Mouse (Mus musculus) heart, embryonic 15.5 days (tissue): ENCODE data around the gene Plod2. TPM values are rescaled to one million over a fixed set of nuclear protein-coding genes. Genes with fewer than 3 reads are reported as not detected.

ENCODE experiments used
- ATAC-seq: fragments of 200-750 bp; cut with Nextera tagmentation; replicated peaks from 2 replicates; pipeline ENCODE4 v1.8.0; 2017; ENCODE audit warnings: low read depth, moderate TSS enrichment; ENCODE audit not compliant: insufficient number of reproducible peaks, insufficient read depth, low FRiP score
- H3K27ac ChIP-seq: fragments of 300-500 bp; sonication (generic); 2 replicates; pipeline ENCODE4 v1.5.1; 2015; ENCODE audit warnings: mild to moderate bottlenecking, inconsistent platforms
- H3K27me3 ChIP-seq: fragments of 300-500 bp; sonication (generic); 2 replicates; pipeline ENCODE4 v1.6.1; 2015; ENCODE audit warnings: inconsistent platforms
- H3K36me3 ChIP-seq: fragments of 300-500 bp; sonication (generic); 2 replicates; pipeline ENCODE4 v1.6.1; 2015; ENCODE audit warnings: mild to moderate bottlenecking, inconsistent platforms
- H3K4me1 ChIP-seq: fragments of 300-500 bp; sonication (generic); replicated peaks from 2 replicates; pipeline ENCODE4 v1.6.1; 2015; ENCODE audit warnings: inconsistent platforms
- H3K4me2 ChIP-seq: fragments of 300-500 bp; sonication (generic); 2 replicates; pipeline ENCODE4 v1.6.1; 2015; ENCODE audit warnings: inconsistent platforms, mild to moderate bottlenecking, moderate library complexity
- H3K4me3 ChIP-seq: fragments of 300-500 bp; sonication (generic); 2 replicates; pipeline ENCODE4 v1.5.1; 2015; ENCODE audit warnings: mild to moderate bottlenecking, inconsistent platforms
- H3K9ac ChIP-seq: fragments of 300-500 bp; sonication (generic); 2 replicates; pipeline ENCODE4 v1.6.1; 2015; ENCODE audit warnings: mild to moderate bottlenecking, inconsistent platforms
- H3K9me3 ChIP-seq: fragments of 300-500 bp; sonication (generic); replicated peaks from 2 replicates; pipeline ENCODE4 v1.6.1; 2016; ENCODE audit warnings: inconsistent platforms
- WGBS: fragments of 180-500 bp; shearing (Covaris S2); methylation state at CpG from one replicate; pipeline ENCODE4 v1.1.7; 2015; ENCODE audit warnings: mixed read lengths; 5-methylcytosine and 5-hydroxymethylcytosine counted together
- polyA plus RNA-seq: library from polyadenylated mRNA; unstranded; fragments of >200 nt; fragmentation: Nextera tagmentation; extraction: Ambion mirVana; gene quantifications from 2 replicates; pipeline ENCODE4 v1.2.1, GENCODE M21; 2015

Gene Plod2
- polyA plus RNA-seq, 1 experiment from 2014 or later = 33.2 TPM

GRCm38 (mm10) chr9:92586025-92586424, 44.0 kb downstream of the Plod2 start:
- H3K27ac ChIP-seq = no peak overlapping the region
- peaks cover 13% of the 10 kb centered on the region for H3K36me3 ChIP-seq
- peaks cover 13% of the 10 kb centered on the region for H3K4me1 ChIP-seq
- no peak overlapping the region for H3K4me3 ChIP-seq
- ATAC-seq = no peak
- no peak overlapping the region for H3K9ac ChIP-seq
- H3K9me3 ChIP-seq = no peaks in the 10 kb centered on the region
- no peak overlapping the region for H3K4me2 ChIP-seq
- WGBS = 83% methylated on average over 1 of the region's 1 CpGs
- no peaks in the 10 kb centered on the region for H3K27me3 ChIP-seq

DNA sequence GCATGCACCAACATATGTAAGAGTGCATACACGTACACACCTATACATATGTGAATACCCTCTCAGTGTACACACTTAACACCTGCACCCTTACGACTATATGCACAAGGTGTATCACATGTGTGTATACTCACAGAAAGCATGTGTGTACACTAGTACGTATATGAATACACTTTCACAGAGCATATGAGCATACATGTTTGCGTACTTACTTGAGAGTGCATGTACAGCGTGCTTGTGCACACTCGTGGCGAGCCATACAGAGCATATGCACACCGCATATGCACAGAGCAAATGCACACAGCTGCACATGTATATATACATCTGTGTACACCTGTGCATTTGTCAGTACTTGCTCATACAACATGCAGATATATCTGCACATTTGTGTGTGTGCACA, 45.4 kb downstream of the Plod2 start:
- H3K9me3 ChIP-seq = no peaks in the 10 kb centered on the region
- H3K36me3 ChIP-seq = peaks cover 13% of the 10 kb centered on the region
- no peaks in the 10 kb centered on the region for H3K27me3 ChIP-seq
- 95% methylated on average over 8 of the region's 8 CpGs for WGBS
- no peak overlapping the region for H3K4me2 ChIP-seq
- no peak overlapping the region for H3K4me3 ChIP-seq
- peaks cover 13% of the 10 kb centered on the region for H3K4me1 ChIP-seq
- H3K27ac ChIP-seq = no peak overlapping the region
- no peak overlapping the region for H3K9ac ChIP-seq
- ATAC-seq = no peak

GRCm38 (mm10) chr9:92588226-92588625, 46.2 kb downstream of the Plod2 start:
- no peak for ATAC-seq
- Histone ChIP-seq H3K9ac (no peak overlapping the region), H3K4me2 (no peak overlapping the region), H3K4me1 (peaks cover 10% of the 10 kb centered on the region), H3K27ac (no peak overlapping the region), H3K9me3 (no peaks in the 10 kb centered on the region), H3K36me3 (peaks cover 13% of the 10 kb centered on the region), H3K27me3 (no peaks in the 10 kb centered on the region), H3K4me3 (no peak overlapping the region)
- 76% methylated on average over 1 of the region's 1 CpGs for WGBS

DNA sequence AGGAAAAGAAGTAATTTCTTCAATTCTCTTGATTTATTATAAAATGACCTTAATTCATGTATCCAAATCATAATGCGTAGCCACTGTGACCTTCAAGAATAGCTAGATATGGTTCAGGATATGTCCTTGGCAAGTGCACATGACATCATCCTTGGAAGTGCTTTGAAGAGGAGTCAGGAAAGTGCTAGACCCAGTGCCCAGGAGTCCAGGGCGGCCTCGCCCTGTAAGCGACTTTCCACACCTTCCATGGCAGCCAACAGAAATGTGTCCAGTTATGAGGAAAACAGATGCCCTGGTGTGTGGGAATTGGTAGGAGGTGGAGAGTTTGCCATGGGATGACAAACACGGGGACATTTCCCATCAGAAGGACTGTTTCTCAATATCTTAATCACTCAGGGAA, 47.0 kb downstream of the Plod2 start:
- no peaks in the 10 kb centered on the region for H3K9me3 ChIP-seq
- no peak overlapping the region for H3K9ac ChIP-seq
- H3K36me3 ChIP-seq = peaks cover 13% of the 10 kb centered on the region
- H3K4me2 ChIP-seq = no peak overlapping the region
- ATAC-seq = no peak
- H3K27me3 ChIP-seq = no peaks in the 10 kb centered on the region
- WGBS = 86% methylated on average over 5 of the region's 5 CpGs
- H3K4me1 ChIP-seq = peaks cover 4% of the 10 kb centered on the region
- no peak overlapping the region for H3K4me3 ChIP-seq
- H3K27ac ChIP-seq = no peak overlapping the region

DNA sequence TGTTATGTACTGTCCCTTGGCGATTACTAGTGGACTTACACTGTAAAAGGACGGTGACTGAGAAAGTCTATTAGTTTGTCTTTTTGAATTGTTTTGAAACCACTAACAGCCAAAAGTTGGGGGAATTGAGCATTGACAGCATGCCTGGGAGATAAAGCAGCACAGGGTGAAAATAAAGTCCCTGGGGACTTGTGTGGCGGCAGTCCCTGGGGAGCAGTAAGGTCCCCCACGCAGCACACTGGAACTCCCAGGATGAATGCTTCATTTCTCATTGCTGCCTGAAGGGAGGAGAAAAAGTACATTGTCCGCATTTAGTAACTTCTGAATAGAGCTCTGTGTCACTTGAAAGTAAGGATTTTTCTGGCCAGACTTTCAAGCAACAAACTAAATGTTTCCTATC, 49.5 kb downstream of the Plod2 start:
- Histone ChIP-seq H3K4me2 (no peak overlapping the region), H3K4me3 (no peak overlapping the region), H3K9me3 (no peaks in the 10 kb centered on the region), H3K27me3 (no peaks in the 10 kb centered on the region), H3K27ac (no peak overlapping the region), H3K9ac (no peak overlapping the region), H3K4me1 (no peaks in the 10 kb centered on the region), H3K36me3 (peaks cover 13% of the 10 kb centered on the region)
- no peak for ATAC-seq
- WGBS = 85% methylated on average over 5 of the region's 5 CpGs

DNA sequence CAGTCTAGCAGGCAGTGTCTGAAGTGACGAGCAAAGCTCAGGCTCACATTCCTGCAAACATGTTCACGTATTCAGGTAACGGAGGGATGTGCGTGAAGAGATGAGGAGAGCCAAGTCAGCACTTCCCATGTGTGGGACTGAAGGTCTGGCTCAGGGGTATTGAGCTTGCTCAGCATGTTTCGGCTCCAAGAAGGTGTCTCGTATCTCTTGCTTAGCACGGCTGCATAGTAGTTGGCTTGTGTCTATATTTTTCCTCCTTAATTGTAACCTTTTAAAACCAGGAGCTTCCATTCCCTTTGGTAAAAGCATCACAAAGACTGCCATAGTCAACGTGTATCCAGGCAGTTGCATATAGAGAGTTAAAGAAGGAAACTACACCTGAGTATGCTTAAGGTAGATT, 50.7 kb downstream of the Plod2 start:
- no peaks in the 10 kb centered on the region for H3K27me3 ChIP-seq
- ATAC-seq = no peak
- H3K9me3 ChIP-seq = no peaks in the 10 kb centered on the region
- no peaks in the 10 kb centered on the region for H3K4me1 ChIP-seq
- 84% methylated on average over 8 of the region's 8 CpGs for WGBS
- H3K9ac ChIP-seq = no peak overlapping the region
- H3K4me2 ChIP-seq = no peak overlapping the region
- no peak overlapping the region for H3K27ac ChIP-seq
- H3K4me3 ChIP-seq = no peak overlapping the region
- peaks cover 8% of the 10 kb centered on the region; the same call in 1 of the 2 replicates for H3K36me3 ChIP-seq

DNA sequence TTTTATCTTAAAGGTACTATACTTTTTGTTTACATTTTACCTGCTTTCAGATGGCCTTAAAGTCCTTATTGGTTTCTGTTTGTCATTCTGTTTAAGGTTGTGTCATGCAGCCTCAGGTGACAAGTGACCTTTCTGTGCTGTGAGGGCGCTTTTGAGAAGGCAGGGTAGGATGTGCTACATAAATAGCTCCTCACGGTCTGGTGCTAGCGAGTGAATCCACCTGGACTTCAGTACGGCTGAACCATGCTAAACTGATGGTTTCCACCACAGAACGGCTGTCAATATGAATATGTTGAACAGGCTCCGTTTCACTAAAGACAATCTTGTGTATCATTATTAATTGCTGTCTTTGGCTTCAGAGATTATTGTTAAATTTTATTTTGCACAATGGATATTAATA, 52.5 kb downstream of the Plod2 start:
- H3K9me3 ChIP-seq = no peaks in the 10 kb centered on the region
- H3K27ac ChIP-seq = no peak overlapping the region
- no peaks in the 10 kb centered on the region for H3K27me3 ChIP-seq
- ATAC-seq = no peak
- H3K4me3 ChIP-seq = no peak overlapping the region
- H3K4me2 ChIP-seq = no peak overlapping the region
- 33% methylated on average over 6 of the region's 6 CpGs for WGBS
- 0 out of 2 replicates have a peak, but pooled peaks cover 6% of the 10 kb centered on the region for H3K36me3 ChIP-seq
- H3K4me1 ChIP-seq = no peaks in the 10 kb centered on the region
- no peak overlapping the region for H3K9ac ChIP-seq

- H3K9ac ChIP-seq = no peak overlapping the region
- no peak for ATAC-seq
- 69% methylated on average over 4 of the region's 4 CpGs for WGBS
Observed at GRCm38 (mm10) chr9:92595296-92595695, 53.3 kb downstream of the Plod2 start.

GRCm38 (mm10) chr9:92596916-92597547, 55.0 kb downstream of the Plod2 start:
- no peak for ATAC-seq
- no peaks in the 10 kb centered on the region for H3K9me3 ChIP-seq
- no peak overlapping the region for H3K4me2 ChIP-seq
- no peak overlapping the region for H3K4me3 ChIP-seq
- 92% methylated on average over 9 of the region's 9 CpGs for WGBS
- H3K27ac ChIP-seq = no peak overlapping the region
- no peaks in the 10 kb centered on the region for H3K4me1 ChIP-seq
- no peaks in the 10 kb centered on the region for H3K27me3 ChIP-seq
- no peak overlapping the region for H3K9ac ChIP-seq
- 0 out of 2 replicates have a peak, but pooled peaks cover 6% of the 10 kb centered on the region for H3K36me3 ChIP-seq

More at GRCm38 (mm10) chr9:92595296-92595695, 53.3 kb downstream of the Plod2 start:
- no peaks in the 10 kb centered on the region for H3K27me3 ChIP-seq
- H3K9me3 ChIP-seq = no peaks in the 10 kb centered on the region
- no peaks in the 10 kb centered on the region for H3K4me1 ChIP-seq
- 0 out of 2 replicates have a peak, but pooled peaks cover 6% of the 10 kb centered on the region for H3K36me3 ChIP-seq
- no peak overlapping the region for H3K4me2 ChIP-seq
- no peak overlapping the region for H3K27ac ChIP-seq
- no peak overlapping the region for H3K4me3 ChIP-seq

- H3K9me3 ChIP-seq = no peaks in the 10 kb centered on the region
- no peak for ATAC-seq
- H3K4me2 ChIP-seq = no peak overlapping the region
- H3K27ac ChIP-seq = no peak overlapping the region
- no peaks in the 10 kb centered on the region for H3K27me3 ChIP-seq
- H3K36me3 ChIP-seq = 0 out of 2 replicates have a peak, but pooled peaks cover 9% of the 10 kb centered on the region
- WGBS = 57% methylated on average over 11 of the region's 11 CpGs
- no peak overlapping the region for H3K4me3 ChIP-seq
- H3K9ac ChIP-seq = no peak overlapping the region
- no peaks in the 10 kb centered on the region for H3K4me1 ChIP-seq
Observed at GRCm38 (mm10) chr9:92597776-92598175, 55.8 kb downstream of the Plod2 start.

DNA sequence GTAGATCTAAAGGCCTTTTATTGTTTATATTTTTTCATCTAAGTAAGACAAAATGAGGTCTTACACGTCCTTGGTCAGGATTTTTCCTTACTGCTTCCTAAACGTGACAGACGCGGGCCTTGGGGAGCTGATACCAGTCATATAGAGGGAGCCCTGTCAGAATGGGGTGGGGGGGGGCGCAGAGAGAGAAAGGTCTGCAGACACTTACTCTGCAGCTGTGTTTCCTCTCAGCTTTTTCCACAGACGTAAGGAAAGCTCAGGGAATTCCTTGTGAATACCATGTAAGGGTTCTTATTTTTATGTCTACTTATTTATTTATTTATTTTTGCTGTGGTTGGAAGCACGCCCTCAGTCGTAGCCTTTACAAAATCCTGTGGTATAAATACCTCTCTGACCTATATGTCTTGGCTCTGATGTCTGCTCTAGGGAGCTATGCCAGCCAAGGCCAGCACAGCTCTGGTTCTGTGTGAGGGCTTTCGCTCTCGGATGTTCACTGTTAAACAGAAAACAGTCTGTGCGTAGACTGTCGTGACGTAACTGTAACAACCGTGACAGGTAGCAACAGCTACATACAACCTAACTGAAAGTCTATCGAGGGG, 58.0 kb downstream of the Plod2 start:
- 75% methylated on average over 15 of the region's 15 CpGs for whole genome bisulfite sequencing
- Histone ChIP-seq H3K27me3 (no peaks in the 10 kb centered on the region), H3K4me1 (no peaks in the 10 kb centered on the region), H3K9me3 (no peaks in the 10 kb centered on the region), H3K4me2 (no peak overlapping the region), H3K36me3 (0 out of 2 replicates have a peak, but pooled peaks cover 13% of the 10 kb centered on the region), H3K27ac (0 out of 2 replicates have a peak overlapping the region, but pooled peaks have one; percentile 6), H3K9ac (no peak overlapping the region), H3K4me3 (no peak overlapping the region)
- no peak for ATAC-seq

DNA sequence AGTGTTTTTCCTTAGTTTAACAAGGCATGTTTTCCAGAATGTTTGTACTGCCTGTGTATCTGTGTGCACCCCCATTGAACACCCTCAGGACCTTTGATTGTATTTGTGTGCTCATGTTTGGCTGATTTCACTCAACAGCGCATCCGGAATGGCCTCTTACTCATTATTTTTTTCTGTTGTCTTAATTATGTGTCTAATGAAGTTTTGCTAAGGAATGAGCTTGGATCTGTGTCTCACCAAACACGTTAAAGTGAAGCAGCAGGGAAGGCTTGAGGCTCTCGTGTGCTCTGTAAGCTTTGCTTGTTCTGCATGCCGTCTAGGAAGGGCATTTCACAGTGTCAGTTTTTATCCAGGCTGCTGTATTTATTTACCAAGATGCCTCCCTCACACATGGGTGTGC, 59.5 kb downstream of the Plod2 start:
- Histone ChIP-seq H3K27ac (no peak overlapping the region), H3K9ac (no peak overlapping the region), H3K27me3 (no peaks in the 10 kb centered on the region), H3K4me2 (no peak overlapping the region), H3K4me1 (no peaks in the 10 kb centered on the region), H3K9me3 (no peaks in the 10 kb centered on the region), H3K36me3 (0 out of 2 replicates have a peak, but pooled peaks cover 17% of the 10 kb centered on the region), H3K4me3 (no peak overlapping the region)
- 86% methylated on average over 5 of the region's 5 CpGs for WGBS
- ATAC-seq = no peak
